Mouse (Mus musculus) gastrocnemius, postnatal 36 days (tissue): ENCODE measurements around the gene Tgfbr1. TPM values are rescaled to one million over a fixed set of nuclear protein-coding genes. Genes with fewer than 3 reads are reported as not detected.

Experiments
- DNase-seq, 2 experiments: peaks; one replicate each; pipeline ENCODE4 v3.0.0; 2022
- intact Hi-C: fragments of 180-260 bp; cut with DNase I; formaldehyde crosslinking; loops from one replicate; pipeline ENCODE4 v1.15.1; 2025
- total RNA-seq, 2 experiments: library from RNA; stranded (reverse); gene quantifications; 2 replicates each; pipeline ENCODE4 v1.2.3; 2021

Tgfbr1 gene
- total RNA-seq, 2 experiments from 2014 or later: 19.1 to 19.2 TPM

DNA sequence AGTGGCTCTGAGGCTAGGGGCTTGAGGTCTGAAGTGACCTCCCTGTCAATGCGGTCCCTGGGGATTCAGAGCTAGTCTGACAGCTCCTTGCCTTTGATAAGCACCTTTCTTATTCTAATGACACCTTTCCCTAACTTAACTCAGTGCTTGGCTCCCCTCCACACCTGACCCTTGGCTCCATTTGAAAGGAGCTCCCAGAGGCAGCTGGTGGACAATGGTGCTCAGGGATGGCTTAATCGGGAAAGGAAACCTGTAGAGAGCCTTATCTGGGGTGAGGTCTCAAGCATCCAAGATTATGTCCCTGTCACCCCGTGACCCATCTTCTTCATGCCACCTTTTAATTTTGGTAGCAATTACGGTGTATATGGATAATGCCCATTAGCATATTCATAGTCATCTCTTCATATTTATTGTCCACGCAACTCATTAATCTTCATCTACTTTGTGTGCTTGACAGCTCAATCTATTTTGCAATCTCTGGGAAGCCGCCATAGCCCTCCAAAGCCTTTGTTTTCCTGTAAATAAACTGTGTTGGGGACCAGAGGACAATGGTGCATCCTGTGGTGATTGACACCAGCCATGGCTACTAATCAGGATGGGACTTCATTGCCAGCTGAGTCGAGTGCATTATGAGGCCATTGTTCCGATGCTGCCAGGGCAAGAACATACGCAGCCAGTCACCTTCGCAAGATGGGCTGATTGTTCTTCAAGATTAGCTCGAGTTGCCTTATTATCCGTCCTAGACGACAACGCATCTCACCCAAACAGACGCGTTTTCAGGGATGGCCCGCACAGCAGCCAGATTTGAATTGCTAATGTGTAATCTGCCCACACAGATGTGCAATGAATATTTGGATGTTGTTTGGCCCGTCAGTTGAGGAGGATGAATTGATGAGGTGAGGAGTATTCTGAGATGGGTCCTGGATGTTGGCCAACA lies 96.8 kb downstream of the Tgfbr1 start:
- intact Hi-C loops: no loop called here
- no peak for DNase-seq

Other genes with a start within 250 kb of the Tgfbr1 start
- gene Col15a1, start 145.1 kb upstream of the Tgfbr1 start, total RNA-seq: 10 to 100 TPM; 44.6 to 76.0 TPM
- gene Alg2, start 121.1 kb downstream of the Tgfbr1 start, total RNA-seq: 10 to 100 TPM in 1 of 2 experiments, 1 to 10 TPM in 1; 8.8 to 13.1 TPM
- gene Sec61b, start 121.4 kb downstream of the Tgfbr1 start, total RNA-seq: 10 to 100 TPM; 41.6 to 55.7 TPM